Mouse (Mus musculus): ENCODE results near the gene Zkscan3.
A peak's percentile ranks its signal among the peaks of the same experiment; 100 is the strongest.
"Not testable (repeated sequence)": the region's sequence is repeated elsewhere in the genome, so short reads cannot be mapped to it uniquely, and the experiment has no call there.

Gene Zkscan3

GRCm38 (mm10) chr13:21397486-21397885 is 5.1 kb downstream of the Zkscan3 start:
- DNase-seq (ENCODE audit: low read depth, low spot score): no peak

GRCm38 (mm10) chr13:21396048-21396447 is 6.5 kb downstream of the Zkscan3 start:
- DNase-seq (ENCODE audit: low read depth, low spot score): not testable (repeated sequence)

GRCm38 (mm10) chr13:21395623-21396022 is 6.9 kb downstream of the Zkscan3 start:
- no peak for DNase-seq (ENCODE audit: low read depth, low spot score)

GRCm38 (mm10) chr13:21395211-21395610 is 7.3 kb downstream of the Zkscan3 start:
- DNase-seq (ENCODE audit: low read depth, low spot score): no peak

GRCm38 (mm10) chr13:21377773-21378172 is 24.8 kb downstream of the Zkscan3 start:
- no peak for DNase-seq (ENCODE audit: low read depth, low spot score)

- peak; percentile 57 for DNase-seq (ENCODE audit: low read depth, low spot score)
Measured at GRCm38 (mm10) chr13:21372700-21373099, 29.9 kb downstream of the Zkscan3 start.

- DNase-seq (ENCODE audit: low read depth, low spot score): no peak
Measured at GRCm38 (mm10) chr13:21366635-21367034, 35.9 kb downstream of the Zkscan3 start.

GRCm38 (mm10) chr13:21363719-21364118 is 38.8 kb downstream of the Zkscan3 start:
- no peak for DNase-seq (ENCODE audit: low read depth, low spot score)

- peak; percentile 99 for DNase-seq (ENCODE audit: low read depth, low spot score)
Measured at GRCm38 (mm10) chr13:21362621-21363248, 39.8 kb downstream of the Zkscan3 start, which contains the start of gene Zscan12. Zscan12 (plus strand) TSS chr13:21362820.

GRCm38 (mm10) chr13:21350593-21350992 is 52.0 kb downstream of the Zkscan3 start:
- no peak for DNase-seq (ENCODE audit: low read depth, low spot score)

GRCm38 (mm10) chr13:21346610-21347009 is 55.9 kb downstream of the Zkscan3 start, which contains the start of gene Olfr1367:
Olfr1367 (plus strand) TSS chr13:21346910.
- DNase-seq (ENCODE audit: low read depth, low spot score): no peak

All from brain, adult 2 months (tissue).